Mouse (Mus musculus): Measurements from ENCODE around the gene Megf11. TPM values are rescaled to one million over a fixed set of nuclear protein-coding genes. Genes with fewer than 3 reads are reported as not detected.

Megf11 gene
- polyA plus RNA-seq, 1 experiment from 2014 or later, result 5.6 TPM

DNA sequence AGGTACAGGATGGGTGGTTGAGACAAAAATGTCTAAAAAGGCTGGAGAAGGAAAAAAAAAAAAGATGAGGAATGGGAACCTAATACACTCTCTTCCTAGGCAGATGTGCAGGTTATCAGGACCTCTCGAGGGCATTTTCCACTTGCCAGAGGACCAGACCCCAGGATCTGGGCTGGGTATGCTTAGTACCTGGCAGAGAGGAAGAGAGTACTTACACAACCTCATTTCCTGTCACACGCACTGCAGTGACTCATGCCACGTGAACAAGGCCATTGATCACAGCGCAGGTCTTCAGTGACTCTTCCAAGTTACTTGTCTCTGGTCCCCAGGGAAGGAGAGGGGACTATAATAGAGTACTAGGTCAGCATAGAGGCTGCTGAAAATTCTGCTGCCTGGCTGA lies 152.4 kb downstream of the Megf11 start:
- 79% methylated on average over 4 of the region's 4 CpGs for whole genome bisulfite sequencing
- Histone ChIP-seq H3K36me3 (no peaks in the 10 kb centered on the region), H3K4me3 (no peak overlapping the region), H3K27ac (no peak overlapping the region), H3K9me3 (no peaks in the 10 kb centered on the region), H3K27me3 (ENCODE audit: insufficient read depth, poor library complexity, severe bottlenecking) (no peaks in the 10 kb centered on the region), H3K4me1 (replicated peaks) (peaks cover 39% of the 10 kb centered on the region)
- DNase-seq (ENCODE audit: low spot score), result no peak

DNA sequence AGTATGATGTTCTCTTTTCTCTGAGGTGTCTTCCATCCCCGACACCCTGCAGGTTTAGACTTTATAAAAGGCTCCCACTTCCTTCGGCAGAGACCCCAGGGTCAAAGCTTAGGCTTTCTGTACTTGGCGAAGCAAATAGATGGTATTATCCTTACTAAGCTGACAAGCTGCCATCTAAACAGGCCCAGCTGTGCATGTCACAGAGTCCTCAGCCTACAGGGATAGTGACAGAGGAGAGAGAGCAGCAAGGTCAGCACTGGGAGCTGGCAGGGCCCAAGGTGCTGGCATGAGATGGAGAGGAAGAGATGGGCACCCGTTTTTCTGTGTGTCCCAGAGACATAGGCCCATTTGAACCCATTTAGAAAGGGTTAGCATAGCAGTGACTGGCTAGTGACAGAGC lies 156.8 kb downstream of the Megf11 start:
- no peak for DNase-seq (ENCODE audit: low spot score)

GRCm38 (mm10) chr9:64543125-64543524 lies 157.7 kb downstream of the Megf11 start:
- no peak for DNase-seq (ENCODE audit: low spot score)
- Histone ChIP-seq H3K36me3 (no peaks in the 10 kb centered on the region), H3K9me3 (no peaks in the 10 kb centered on the region), H3K27ac (no peak overlapping the region), H3K4me1 (replicated peaks) (peaks cover 20% of the 10 kb centered on the region), H3K4me3 (no peak overlapping the region), H3K27me3 (ENCODE audit: insufficient read depth, poor library complexity, severe bottlenecking) (no peaks in the 10 kb centered on the region)
- WGBS, result 64% methylated on average over 7 of the region's 7 CpGs

More for the DNA sequence above, 156.8 kb downstream of the Megf11 start:
- Histone ChIP-seq H3K27me3 (ENCODE audit: insufficient read depth, poor library complexity, severe bottlenecking) (no peaks in the 10 kb centered on the region), H3K27ac (no peak overlapping the region; the same call in 1 of the 2 replicates), H3K4me3 (no peak overlapping the region), H3K36me3 (no peaks in the 10 kb centered on the region), H3K9me3 (no peaks in the 10 kb centered on the region), H3K4me1 (replicated peaks) (peaks cover 20% of the 10 kb centered on the region)
- WGBS, result 78% methylated on average over 4 of the region's 4 CpGs

GRCm38 (mm10) chr9:64546344-64546991 lies 161.0 kb downstream of the Megf11 start:
- no peaks in the 10 kb centered on the region for H3K36me3 ChIP-seq
- no peaks in the 10 kb centered on the region for H3K9me3 ChIP-seq
- no peak for DNase-seq (ENCODE audit: low spot score)
- no peak overlapping the region for H3K4me3 ChIP-seq
- peaks cover 30% of the 10 kb centered on the region for H3K4me1 ChIP-seq (replicated peaks)
- H3K27ac ChIP-seq, result no peak overlapping the region; the same call in 1 of the 2 replicates
- 62% methylated on average over 7 of the region's 7 CpGs for WGBS
- H3K27me3 ChIP-seq (ENCODE audit: insufficient read depth, poor library complexity, severe bottlenecking), result no peaks in the 10 kb centered on the region

GRCm38 (mm10) chr9:64548332-64548731 lies 162.9 kb downstream of the Megf11 start:
- no peak overlapping the region for H3K4me3 ChIP-seq
- H3K27me3 ChIP-seq (ENCODE audit: insufficient read depth, poor library complexity, severe bottlenecking), result no peaks in the 10 kb centered on the region
- no peak overlapping the region for H3K27ac ChIP-seq
- no peaks in the 10 kb centered on the region for H3K9me3 ChIP-seq
- H3K4me1 ChIP-seq (replicated peaks), result peaks cover 36% of the 10 kb centered on the region
- DNase-seq (ENCODE audit: low spot score), result no peak
- WGBS, result 83% methylated on average over 6 of the region's 6 CpGs
- no peaks in the 10 kb centered on the region for H3K36me3 ChIP-seq

- H3K27me3 ChIP-seq (ENCODE audit: insufficient read depth, poor library complexity, severe bottlenecking), result 0 out of 2 replicates have a peak, but pooled peaks cover 3% of the 10 kb centered on the region
- WGBS, result 86% methylated on average over 1 of the region's 1 CpGs
- H3K27ac ChIP-seq, result no peak overlapping the region
- DNase-seq (ENCODE audit: low spot score), result no peak
- no peaks in the 10 kb centered on the region for H3K36me3 ChIP-seq
- H3K4me1 ChIP-seq (replicated peaks), result peaks cover 46% of the 10 kb centered on the region
- no peaks in the 10 kb centered on the region for H3K9me3 ChIP-seq
- H3K4me3 ChIP-seq, result no peak overlapping the region
Measured at GRCm38 (mm10) chr9:64551307-64551706, 165.9 kb downstream of the Megf11 start.

DNA sequence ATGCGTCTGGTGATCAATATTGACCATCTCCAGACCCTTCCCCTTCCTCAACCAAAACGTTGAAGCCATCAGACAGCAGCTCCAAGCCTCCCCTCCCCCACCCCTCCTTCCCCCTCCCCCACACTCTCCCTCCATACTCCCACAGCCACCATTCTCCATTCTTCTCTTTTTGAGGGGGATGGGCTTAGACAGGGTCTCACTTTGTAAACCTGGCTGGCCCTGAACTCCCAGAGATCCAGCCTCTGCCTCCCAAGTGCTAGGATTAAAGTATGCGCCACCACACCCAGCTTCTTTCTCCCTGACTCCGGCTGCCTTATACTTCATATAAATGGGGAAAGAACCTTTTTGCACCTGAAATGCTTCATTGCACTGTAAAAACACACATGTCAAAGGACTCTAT lies 166.6 kb downstream of the Megf11 start:
- 67% methylated on average over 4 of the region's 4 CpGs for WGBS
- Histone ChIP-seq H3K27ac (no peak overlapping the region), H3K9me3 (no peaks in the 10 kb centered on the region), H3K4me1 (replicated peaks) (peaks cover 40% of the 10 kb centered on the region), H3K27me3 (ENCODE audit: insufficient read depth, poor library complexity, severe bottlenecking) (0 out of 2 replicates have a peak, but pooled peaks cover 3% of the 10 kb centered on the region), H3K36me3 (no peaks in the 10 kb centered on the region), H3K4me3 (no peak overlapping the region)
- no peak for DNase-seq (ENCODE audit: low spot score)

DNA sequence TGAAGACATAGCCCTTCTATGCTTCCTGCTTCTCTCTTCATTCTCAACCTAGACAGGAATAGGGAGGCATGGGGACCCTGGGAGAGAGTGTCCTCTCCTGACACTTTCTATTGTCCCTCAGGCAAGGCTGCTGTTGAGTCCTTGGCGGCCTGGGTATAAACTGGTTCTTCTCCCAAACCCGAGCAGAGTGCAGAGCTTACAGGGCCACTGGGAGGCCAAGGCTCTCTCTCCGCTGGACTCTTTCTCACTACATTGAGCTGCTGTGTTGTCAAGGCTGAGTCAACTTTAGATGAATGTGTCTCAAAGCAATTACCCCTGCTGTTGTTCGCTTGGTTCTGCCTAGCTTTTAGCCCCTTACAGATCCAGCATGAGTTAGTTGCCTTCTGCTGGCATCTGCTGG lies 168.0 kb downstream of the Megf11 start:
- H3K4me3 ChIP-seq, result no peak overlapping the region
- WGBS, result 71% methylated on average over 4 of the region's 4 CpGs
- H3K4me1 ChIP-seq (replicated peaks), result peaks cover 39% of the 10 kb centered on the region
- H3K36me3 ChIP-seq, result no peaks in the 10 kb centered on the region
- no peaks in the 10 kb centered on the region for H3K9me3 ChIP-seq
- 0 out of 2 replicates have a peak, but pooled peaks cover 3% of the 10 kb centered on the region for H3K27me3 ChIP-seq (ENCODE audit: insufficient read depth, poor library complexity, severe bottlenecking)
- DNase-seq (ENCODE audit: low spot score), result no peak
- no peak overlapping the region for H3K27ac ChIP-seq

DNA sequence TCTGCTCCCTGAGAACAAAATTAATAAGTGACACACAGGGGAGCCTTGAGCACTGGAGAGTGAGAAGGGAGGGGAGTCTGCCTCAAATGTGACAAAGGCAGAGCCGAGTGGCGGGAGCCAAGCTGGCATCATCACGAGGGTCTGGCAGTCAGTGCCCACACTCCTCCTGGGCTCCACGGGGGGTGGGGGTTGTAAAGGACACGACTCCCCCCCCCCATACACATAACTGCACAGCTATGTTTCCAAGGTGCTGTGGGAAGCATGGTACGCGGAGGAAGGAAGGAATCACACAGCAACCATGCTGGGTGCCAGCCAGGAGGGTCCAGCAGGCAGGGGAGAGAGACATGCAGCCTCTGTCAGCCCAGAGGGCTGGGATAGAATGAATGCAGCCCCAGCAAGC lies 170.2 kb downstream of the Megf11 start:
- Histone ChIP-seq H3K27ac (peak overlapping the region; percentile 57; the same call in 1 of the 2 replicates), H3K4me3 (no peak overlapping the region), H3K9me3 (no peaks in the 10 kb centered on the region), H3K36me3 (no peaks in the 10 kb centered on the region), H3K4me1 (replicated peaks) (peaks cover 31% of the 10 kb centered on the region), H3K27me3 (ENCODE audit: insufficient read depth, poor library complexity, severe bottlenecking) (0 out of 2 replicates have a peak, but pooled peaks cover 3% of the 10 kb centered on the region)
- DNase-seq (ENCODE audit: low spot score), result no peak
- 66% methylated on average over 7 of the region's 7 CpGs for whole genome bisulfite sequencing

DNA sequence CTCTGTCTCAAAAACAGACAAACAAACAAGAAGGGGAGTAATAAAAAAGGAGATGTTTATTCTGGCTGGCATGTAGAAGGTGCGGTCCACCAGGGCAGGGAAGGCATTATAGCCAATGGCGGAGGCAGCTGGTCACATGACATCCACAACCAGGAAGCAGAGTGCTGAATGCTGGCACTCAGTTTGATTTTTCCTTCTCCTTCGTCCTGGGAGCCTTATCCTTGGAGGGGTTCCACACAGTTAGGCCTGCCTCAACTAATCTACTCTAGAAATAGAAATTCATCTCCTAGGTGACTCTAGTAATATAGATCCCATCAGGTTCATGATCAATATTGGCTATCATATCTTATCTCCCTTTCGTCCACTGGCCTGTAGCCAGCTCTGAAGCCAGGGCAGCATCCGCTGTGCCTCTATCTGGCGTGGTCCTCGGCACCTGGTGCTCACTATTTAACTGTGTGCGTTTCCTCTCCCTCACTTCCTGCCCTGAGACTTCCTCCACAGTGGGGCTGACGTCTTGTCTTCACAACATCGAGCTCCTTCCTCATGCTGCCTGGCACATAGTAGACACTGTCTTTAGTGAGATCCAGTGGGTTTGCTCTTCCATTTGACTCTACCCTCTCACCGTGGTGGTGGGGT lies 171.8 kb downstream of the Megf11 start:
- 83% methylated on average over 11 of the region's 11 CpGs for WGBS

DNA sequence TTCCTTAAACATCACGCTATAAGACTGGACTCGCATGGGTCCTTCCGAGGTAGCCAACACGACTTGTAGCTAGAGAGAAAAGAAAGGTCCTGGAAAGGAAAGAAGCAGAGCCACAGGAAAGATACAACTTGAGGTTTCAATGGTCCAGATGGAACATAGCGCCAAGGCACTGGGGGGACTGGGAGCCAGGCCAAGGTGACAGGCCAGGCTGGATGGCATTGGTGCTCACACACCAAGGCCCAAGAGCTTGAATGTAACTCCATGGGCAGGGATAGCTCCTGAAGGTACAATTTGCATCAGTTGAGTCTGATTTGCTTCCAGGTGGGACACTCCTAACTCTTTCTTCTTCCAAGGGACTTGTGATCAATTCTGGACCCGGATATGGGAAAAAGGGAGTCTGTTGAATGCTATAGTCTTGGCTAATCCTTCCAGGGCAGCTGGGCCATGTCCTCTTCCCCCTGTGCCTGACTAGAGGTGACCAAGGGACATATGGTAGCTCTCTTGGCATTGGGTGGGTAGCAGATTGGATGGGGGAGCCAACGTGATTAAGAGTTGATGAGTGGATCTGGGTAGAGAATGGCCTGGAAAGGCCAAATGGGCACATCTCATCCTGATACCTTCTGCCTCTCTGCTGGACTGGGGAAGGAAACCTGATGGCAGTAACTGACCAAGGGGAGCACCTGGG lies 172.6 kb downstream of the Megf11 start:
- WGBS, result 96% methylated on average over 7 of the region's 7 CpGs
- DNase-seq (ENCODE audit: low spot score), result no peak
- Histone ChIP-seq H3K36me3 (no peaks in the 10 kb centered on the region), H3K9me3 (0 out of 2 replicates have a peak, but pooled peaks cover 3% of the 10 kb centered on the region), H3K27me3 (ENCODE audit: insufficient read depth, poor library complexity, severe bottlenecking) (0 out of 2 replicates have a peak, but pooled peaks cover 3% of the 10 kb centered on the region), H3K27ac (no peak overlapping the region), H3K4me1 (replicated peaks) (peaks cover 16% of the 10 kb centered on the region), H3K4me3 (no peak overlapping the region)

More for the DNA sequence above, 171.8 kb downstream of the Megf11 start:
- H3K4me1 ChIP-seq (replicated peaks), result peaks cover 22% of the 10 kb centered on the region
- no peak for DNase-seq (ENCODE audit: low spot score)
- H3K36me3 ChIP-seq, result no peaks in the 10 kb centered on the region
- H3K27me3 ChIP-seq (ENCODE audit: insufficient read depth, poor library complexity, severe bottlenecking), result 0 out of 2 replicates have a peak, but pooled peaks cover 3% of the 10 kb centered on the region
- no peaks in the 10 kb centered on the region for H3K9me3 ChIP-seq
- no peak overlapping the region for H3K4me3 ChIP-seq
- H3K27ac ChIP-seq, result no peak overlapping the region

DNA sequence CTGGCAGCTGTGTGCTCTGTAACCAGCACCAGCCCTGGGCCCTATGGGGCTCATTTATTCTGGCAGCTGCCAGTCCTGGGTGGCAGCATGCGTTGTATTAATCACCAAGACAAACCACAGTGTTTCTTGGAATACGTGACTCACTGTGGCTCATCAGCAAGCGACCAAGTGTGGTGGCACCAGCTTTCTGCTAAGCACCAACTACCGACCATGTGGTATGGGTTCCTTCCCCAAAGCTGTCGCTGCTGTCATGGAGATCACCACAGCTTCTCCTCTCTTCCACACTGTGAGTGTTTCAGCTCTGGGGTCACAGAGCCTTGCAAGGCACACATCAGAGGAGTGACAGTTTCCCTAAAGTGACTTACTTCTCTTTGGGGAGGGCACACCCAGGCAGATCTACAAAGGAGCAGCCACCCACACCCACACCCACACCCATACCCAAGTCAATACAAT lies 178.9 kb downstream of the Megf11 start:
- Histone ChIP-seq H3K36me3 (no peaks in the 10 kb centered on the region), H3K9me3 (0 out of 2 replicates have a peak, but pooled peaks cover 6% of the 10 kb centered on the region), H3K27ac (no peak overlapping the region), H3K27me3 (ENCODE audit: insufficient read depth, poor library complexity, severe bottlenecking) (0 out of 2 replicates have a peak, but pooled peaks cover 4% of the 10 kb centered on the region), H3K4me1 (replicated peaks) (peaks cover 13% of the 10 kb centered on the region), H3K4me3 (no peak overlapping the region)
- no peak for DNase-seq (ENCODE audit: low spot score)
- 80% methylated on average over 5 of the region's 5 CpGs for WGBS

- Histone ChIP-seq H3K27me3 (ENCODE audit: insufficient read depth, poor library complexity, severe bottlenecking) (0 out of 2 replicates have a peak, but pooled peaks cover 4% of the 10 kb centered on the region), H3K36me3 (no peaks in the 10 kb centered on the region), H3K4me3 (no peak overlapping the region), H3K4me1 (replicated peaks) (peaks cover 13% of the 10 kb centered on the region), H3K27ac (peak overlapping the region; percentile 59), H3K9me3 (0 out of 2 replicates have a peak, but pooled peaks cover 6% of the 10 kb centered on the region)
- no peak for DNase-seq (ENCODE audit: low spot score)
Measured at GRCm38 (mm10) chr9:64565915-64566314, 180.5 kb downstream of the Megf11 start.
